Mouse (Mus musculus): Measurements from ENCODE around the gene Phykpl. TPM values are rescaled to one million over a fixed set of nuclear protein-coding genes. Genes with fewer than 3 reads are reported as not detected.
A peak's percentile ranks its signal among the peaks of the same experiment; 100 is the strongest.

The Phykpl gene
- total and polyA plus RNA-seq, 2 experiments, result 12.7 to 23.7 TPM

- peaks cover 10% of the 10 kb centered on the region for H3K4me1 ChIP-seq (ENCODE audit: control insufficient read depth, insufficient read depth, low read length)
- H3K79me2 ChIP-seq (ENCODE audit: control insufficient read depth, insufficient read depth, low read length), result peaks cover 6% of the 10 kb centered on the region; the same call in 1 of the 2 replicates
- TF ChIP-seq POLR2A (IDR thresholded peaks at IDR 0.05; ENCODE audit: extremely low read depth, insufficient read depth, low read length) (no peak), CTCF (IDR thresholded peaks at IDR 0.05; ENCODE audit: low read depth, low read length) (no peak)
- 55% methylated on average over 3 of the region's 3 CpGs for WGBS
- no peaks in the 10 kb centered on the region for H3K27me3 ChIP-seq (ENCODE audit: control insufficient read depth, insufficient read depth, low read length)
- H3K27ac ChIP-seq (replicated peaks; ENCODE audit: insufficient read depth, low read depth, low read length), result no peak overlapping the region
- DNase-seq (ENCODE audit: extremely low read depth, low read depth, low spot score), result no peak
- H3K9ac ChIP-seq (ENCODE audit: low read depth, low read length), result no peak overlapping the region
- H3K4me3 ChIP-seq (ENCODE audit: insufficient read depth, low read depth, low read length), result no peak overlapping the region
- H3K36me3 ChIP-seq (ENCODE audit: control insufficient read depth, insufficient read depth, low read length), result no peaks in the 10 kb centered on the region
Observed at GRCm38 (mm10) chr11:51648566-51648965, 64.0 kb downstream of the Phykpl start.

GRCm38 (mm10) chr11:51649111-51649888 is 64.7 kb downstream of the Phykpl start:
- peaks cover 6% of the 10 kb centered on the region; the same call in 1 of the 2 replicates for H3K79me2 ChIP-seq (ENCODE audit: control insufficient read depth, insufficient read depth, low read length)
- no peak for DNase-seq (ENCODE audit: extremely low read depth, low read depth, low spot score)
- no peak overlapping the region for H3K4me3 ChIP-seq (ENCODE audit: insufficient read depth, low read depth, low read length)
- peaks cover 16% of the 10 kb centered on the region for H3K4me1 ChIP-seq (ENCODE audit: control insufficient read depth, insufficient read depth, low read length)
- TF ChIP-seq POLR2A (IDR thresholded peaks at IDR 0.05; ENCODE audit: extremely low read depth, insufficient read depth, low read length) (no peak), CTCF (IDR thresholded peaks at IDR 0.05; ENCODE audit: low read depth, low read length) (no peak)
- no peak overlapping the region for H3K27ac ChIP-seq (replicated peaks; ENCODE audit: insufficient read depth, low read depth, low read length)
- H3K36me3 ChIP-seq (ENCODE audit: control insufficient read depth, insufficient read depth, low read length), result no peaks in the 10 kb centered on the region
- 73% methylated on average over 11 of the region's 11 CpGs for WGBS
- no peaks in the 10 kb centered on the region for H3K27me3 ChIP-seq (ENCODE audit: control insufficient read depth, insufficient read depth, low read length)
- no peak overlapping the region for H3K9ac ChIP-seq (ENCODE audit: low read depth, low read length)

DNA sequence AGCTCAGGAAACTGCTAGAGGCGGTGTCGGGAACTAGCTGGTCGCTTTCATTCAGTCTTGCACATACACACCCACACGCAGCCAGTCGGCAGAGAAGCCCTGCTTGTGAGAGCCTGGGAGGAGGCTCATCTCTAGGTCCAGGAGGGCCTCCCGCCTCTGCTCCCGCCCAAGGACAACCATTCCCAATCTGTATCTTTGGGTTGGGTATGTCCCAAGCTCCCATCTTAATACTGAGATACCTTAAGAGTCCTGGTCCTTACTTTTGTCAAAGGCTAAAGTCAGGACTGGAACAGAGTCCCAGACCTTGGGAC is 65.3 kb downstream of the Phykpl start:
- Histone ChIP-seq H3K79me2 (ENCODE audit: control insufficient read depth, insufficient read depth, low read length) (peaks cover 6% of the 10 kb centered on the region; the same call in 1 of the 2 replicates), H3K4me3 (ENCODE audit: insufficient read depth, low read depth, low read length) (peak overlapping the region; percentile 93), H3K4me1 (ENCODE audit: control insufficient read depth, insufficient read depth, low read length) (peaks cover 21% of the 10 kb centered on the region), H3K36me3 (ENCODE audit: control insufficient read depth, insufficient read depth, low read length) (no peaks in the 10 kb centered on the region), H3K27ac (replicated peaks; ENCODE audit: insufficient read depth, low read depth, low read length) (no peak overlapping the region), H3K9ac (ENCODE audit: low read depth, low read length) (peak overlapping the region; percentile 82), H3K27me3 (ENCODE audit: control insufficient read depth, insufficient read depth, low read length) (no peaks in the 10 kb centered on the region)
- TF ChIP-seq POLR2A (IDR thresholded peaks at IDR 0.05; ENCODE audit: extremely low read depth, insufficient read depth, low read length) (no peak), CTCF (IDR thresholded peaks at IDR 0.05; ENCODE audit: low read depth, low read length) (no peak)
- 40% methylated on average over 7 of the region's 7 CpGs for WGBS
- DNase-seq (ENCODE audit: extremely low read depth, low read depth, low spot score), result no peak

GRCm38 (mm10) chr11:51650261-51650660 is 65.7 kb downstream of the Phykpl start:
- WGBS, result 2% methylated on average over 30 of the region's 30 CpGs
- Histone ChIP-seq H3K4me1 (ENCODE audit: control insufficient read depth, insufficient read depth, low read length) (peaks cover 25% of the 10 kb centered on the region), H3K4me3 (ENCODE audit: insufficient read depth, low read depth, low read length) (peak overlapping the region; percentile 93), H3K36me3 (ENCODE audit: control insufficient read depth, insufficient read depth, low read length) (no peaks in the 10 kb centered on the region), H3K79me2 (ENCODE audit: control insufficient read depth, insufficient read depth, low read length) (peaks cover 6% of the 10 kb centered on the region; the same call in 1 of the 2 replicates), H3K9ac (ENCODE audit: low read depth, low read length) (peak overlapping the region; percentile 82), H3K27me3 (ENCODE audit: control insufficient read depth, insufficient read depth, low read length) (no peaks in the 10 kb centered on the region), H3K27ac (replicated peaks; ENCODE audit: insufficient read depth, low read depth, low read length) (peak overlapping the region; percentile 43)
- no peak for DNase-seq (ENCODE audit: extremely low read depth, low read depth, low spot score)
- TF ChIP-seq CTCF (IDR thresholded peaks at IDR 0.05; ENCODE audit: low read depth, low read length) (no peak), POLR2A (IDR thresholded peaks at IDR 0.05; ENCODE audit: extremely low read depth, insufficient read depth, low read length) (no peak)

- H3K4me3 ChIP-seq (ENCODE audit: insufficient read depth, low read depth, low read length), result peak within 1 kb of the TSS; percentile 93
- H3K4me1 ChIP-seq (ENCODE audit: control insufficient read depth, insufficient read depth, low read length), result peaks cover 26% of the 10 kb centered on the region
- 1% methylated on average over 70 of the region's 70 CpGs for WGBS
- H3K9ac ChIP-seq (ENCODE audit: low read depth, low read length), result peak within 1 kb of the TSS; percentile 82
- H3K36me3 ChIP-seq (ENCODE audit: control insufficient read depth, insufficient read depth, low read length), result no peaks in the 10 kb centered on the region
- peak; percentile 54 for DNase-seq (ENCODE audit: extremely low read depth, low read depth, low spot score)
- H3K27me3 ChIP-seq (ENCODE audit: control insufficient read depth, insufficient read depth, low read length), result no peaks in the 10 kb centered on the region
- TF ChIP-seq POLR2A (IDR thresholded peaks at IDR 0.05; ENCODE audit: extremely low read depth, insufficient read depth, low read length) (peak; percentile 53; the same call in 1 of the 2 replicates), CTCF (IDR thresholded peaks at IDR 0.05; ENCODE audit: low read depth, low read length) (no peak)
- H3K27ac ChIP-seq (replicated peaks; ENCODE audit: insufficient read depth, low read depth, low read length), result peak within 1 kb of the TSS; percentile 65
- peaks cover 6% of the 10 kb centered on the region; the same call in 1 of the 2 replicates for H3K79me2 ChIP-seq (ENCODE audit: control insufficient read depth, insufficient read depth, low read length)
Observed at GRCm38 (mm10) chr11:51650691-51651515, 66.3 kb downstream of the Phykpl start, which contains the start of the genes N4bp3 and D930048N14Rik. Gene N4bp3 (minus strand): TSS chr11:51650842. Gene D930048N14Rik (plus strand): TSS chr11:51650954.
